Mouse (Mus musculus): Measurements from ENCODE around the gene Osbpl10. TPM values are rescaled to one million over a fixed set of nuclear protein-coding genes. Genes with fewer than 3 reads are reported as not detected.

Gene Osbpl10
- polyA plus RNA-seq, 1 experiment from 2014 or later = 1.6 TPM

DNA sequence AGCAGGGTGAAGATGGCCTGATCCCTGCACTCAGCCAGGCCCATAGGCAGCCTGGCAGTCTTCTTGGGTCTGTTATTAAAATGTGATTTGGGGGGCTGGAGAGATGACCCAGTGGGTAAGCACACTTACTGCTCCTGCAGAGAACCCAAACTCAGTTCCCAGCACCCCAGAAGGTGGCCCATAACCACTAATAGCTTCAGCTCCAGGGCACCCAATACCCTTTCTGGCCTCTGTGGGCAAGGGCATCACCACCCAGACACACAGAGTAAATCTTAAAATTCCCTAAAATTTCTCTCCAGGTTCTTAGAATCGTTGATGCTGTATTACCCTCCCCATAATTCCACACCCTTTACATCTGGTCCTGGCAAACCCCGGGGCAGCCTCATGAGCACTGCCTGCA is 256.2 kb downstream of the Osbpl10 start:
- WGBS = 98% methylated on average over 2 of the region's 2 CpGs
- no peaks in the 10 kb centered on the region for H3K9me3 ChIP-seq
- H3K27me3 ChIP-seq = no peaks in the 10 kb centered on the region
- H3K27ac ChIP-seq (replicated peaks) = no peak overlapping the region
- no peak for ATAC-seq (ENCODE audit: low FRiP score, low read depth)
- no peak overlapping the region for H3K4me3 ChIP-seq
- H3K4me1 ChIP-seq = peaks cover 3% of the 10 kb centered on the region; the same call in 1 of the 2 replicates
- peaks cover 6% of the 10 kb centered on the region; the same call in 1 of the 2 replicates for H3K36me3 ChIP-seq
- no peak overlapping the region for H3K9ac ChIP-seq (replicated peaks)
- H3K4me2 ChIP-seq (replicated peaks) = no peak overlapping the region

DNA sequence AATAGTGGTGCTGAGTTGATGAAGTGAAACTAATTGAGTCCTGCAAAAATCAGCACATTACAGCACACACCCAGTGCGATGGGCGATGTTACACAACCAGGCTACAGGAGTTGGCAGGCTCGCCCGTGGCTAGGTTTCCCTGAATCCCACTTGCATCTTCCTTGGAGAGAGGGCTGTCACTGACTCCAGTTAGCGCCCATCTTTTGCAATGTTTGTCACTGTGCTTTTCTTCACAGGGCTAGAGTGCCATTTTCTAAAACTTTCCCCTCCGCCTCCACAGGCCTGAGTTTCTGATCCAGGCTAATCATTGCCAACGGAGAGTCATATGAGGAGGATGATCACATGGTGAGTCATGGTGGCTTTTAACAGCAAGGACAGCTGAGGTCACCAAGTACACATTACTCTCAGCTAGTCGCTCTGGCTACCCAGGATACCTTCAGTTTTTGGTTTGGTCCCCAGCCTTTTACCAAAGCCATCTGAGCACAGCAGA is 258.0 kb downstream of the Osbpl10 start:
- no peaks in the 10 kb centered on the region for H3K9me3 ChIP-seq
- H3K9ac ChIP-seq (replicated peaks) = no peak overlapping the region
- no peak for ATAC-seq (ENCODE audit: low FRiP score, low read depth)
- H3K27me3 ChIP-seq = no peaks in the 10 kb centered on the region
- no peak overlapping the region for H3K4me2 ChIP-seq (replicated peaks)
- H3K36me3 ChIP-seq = peaks cover 24% of the 10 kb centered on the region
- H3K4me3 ChIP-seq = no peak overlapping the region
- H3K4me1 ChIP-seq = no peaks in the 10 kb centered on the region
- no peak overlapping the region for H3K27ac ChIP-seq (replicated peaks)
- WGBS = 90% methylated on average over 8 of the region's 8 CpGs

DNA sequence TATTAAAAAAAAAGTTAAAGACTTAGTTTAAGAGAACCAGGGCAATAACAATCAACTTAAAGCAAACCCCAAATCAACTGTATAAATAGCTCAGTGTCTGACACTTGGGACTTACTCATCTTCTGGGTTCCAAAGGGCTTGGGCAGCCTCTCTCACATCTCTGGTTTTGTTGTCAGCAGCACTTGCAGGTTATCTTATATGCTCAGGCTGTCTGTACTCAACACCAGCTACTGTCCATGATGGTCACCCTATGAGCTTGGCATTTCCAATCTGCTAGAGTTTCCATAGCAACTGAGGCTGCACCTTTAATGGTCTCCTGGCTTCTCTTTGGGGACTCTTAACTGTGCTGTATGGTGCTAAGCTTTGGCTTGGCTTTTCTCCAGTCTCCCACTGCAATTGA is 259.6 kb downstream of the Osbpl10 start:
- H3K4me2 ChIP-seq (replicated peaks) = no peak overlapping the region
- no peak overlapping the region for H3K4me3 ChIP-seq
- peaks cover 38% of the 10 kb centered on the region for H3K36me3 ChIP-seq
- H3K27ac ChIP-seq (replicated peaks) = no peak overlapping the region
- no peak overlapping the region for H3K9ac ChIP-seq (replicated peaks)
- H3K4me1 ChIP-seq = no peaks in the 10 kb centered on the region
- H3K27me3 ChIP-seq = no peaks in the 10 kb centered on the region
- H3K9me3 ChIP-seq = no peaks in the 10 kb centered on the region
- ATAC-seq (ENCODE audit: low FRiP score, low read depth) = no peak

GRCm38 (mm10) chr9:115239861-115240260 is 261.5 kb downstream of the Osbpl10 start:
- Histone ChIP-seq H3K4me3 (no peak overlapping the region), H3K9ac (replicated peaks) (no peak overlapping the region), H3K4me1 (no peaks in the 10 kb centered on the region), H3K36me3 (peaks cover 57% of the 10 kb centered on the region), H3K27me3 (no peaks in the 10 kb centered on the region), H3K27ac (replicated peaks) (no peak overlapping the region), H3K9me3 (no peaks in the 10 kb centered on the region), H3K4me2 (replicated peaks) (no peak overlapping the region)
- ATAC-seq (ENCODE audit: low FRiP score, low read depth) = no peak
- 96% methylated on average over 5 of the region's 5 CpGs for WGBS

DNA sequence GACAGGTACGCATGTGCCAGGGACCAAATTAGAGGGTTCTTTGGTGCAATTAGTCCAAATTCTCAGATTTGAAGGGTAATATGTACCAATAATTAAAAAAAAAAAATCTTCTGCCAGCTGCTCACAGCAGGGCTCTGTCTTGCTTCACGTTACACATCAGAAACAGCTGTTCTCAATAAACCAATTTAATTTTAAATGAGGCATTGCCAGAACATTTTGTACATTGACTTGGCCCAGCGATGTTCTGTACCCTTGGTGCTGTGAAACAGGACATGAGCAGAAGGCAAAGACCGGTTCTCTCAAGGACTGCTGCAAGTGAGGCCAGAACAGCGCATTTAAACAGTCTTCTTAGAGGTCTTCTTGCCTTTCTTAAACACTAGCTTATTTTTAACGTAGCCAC is 265.3 kb downstream of the Osbpl10 start:
- H3K4me1 ChIP-seq = no peaks in the 10 kb centered on the region
- peaks cover 94% of the 10 kb centered on the region for H3K36me3 ChIP-seq
- H3K4me3 ChIP-seq = no peak overlapping the region
- H3K27me3 ChIP-seq = no peaks in the 10 kb centered on the region
- ATAC-seq (ENCODE audit: low FRiP score, low read depth) = no peak
- no peaks in the 10 kb centered on the region for H3K9me3 ChIP-seq
- WGBS = 89% methylated on average over 6 of the region's 6 CpGs
- H3K27ac ChIP-seq (replicated peaks) = no peak overlapping the region
- no peak overlapping the region for H3K4me2 ChIP-seq (replicated peaks)
- H3K9ac ChIP-seq (replicated peaks) = no peak overlapping the region

DNA sequence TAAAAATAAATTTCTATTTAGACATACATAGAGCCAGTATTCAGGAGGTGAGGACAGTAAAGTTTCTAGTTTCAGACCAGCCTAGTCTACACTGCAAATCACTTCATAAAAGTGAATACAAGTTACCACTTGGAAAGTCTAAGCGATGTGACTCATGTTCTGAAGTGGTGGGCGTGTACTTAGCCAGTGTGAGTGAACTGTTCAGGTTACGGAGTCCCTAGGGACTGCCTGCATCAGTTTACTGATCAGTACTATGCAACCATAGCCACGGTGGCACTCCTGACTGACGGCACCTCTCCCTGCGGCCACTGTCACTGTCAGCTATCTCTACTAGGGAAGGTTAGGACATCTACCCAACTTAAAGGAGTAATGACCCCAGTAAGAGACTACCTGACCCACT is 266.7 kb downstream of the Osbpl10 start:
- H3K9me3 ChIP-seq = no peaks in the 10 kb centered on the region
- no peaks in the 10 kb centered on the region for H3K4me1 ChIP-seq
- 86% methylated on average over 6 of the region's 6 CpGs for WGBS
- ATAC-seq (ENCODE audit: low FRiP score, low read depth) = no peak
- no peak overlapping the region for H3K9ac ChIP-seq (replicated peaks)
- H3K36me3 ChIP-seq = peaks cover 94% of the 10 kb centered on the region
- no peaks in the 10 kb centered on the region for H3K27me3 ChIP-seq
- no peak overlapping the region for H3K4me2 ChIP-seq (replicated peaks)
- no peak overlapping the region for H3K27ac ChIP-seq (replicated peaks)
- no peak overlapping the region for H3K4me3 ChIP-seq

GRCm38 (mm10) chr9:115249145-115249544 is 270.8 kb downstream of the Osbpl10 start:
- WGBS = 81% methylated on average over 5 of the region's 5 CpGs
- Histone ChIP-seq H3K27ac (replicated peaks) (no peak overlapping the region), H3K4me3 (no peak overlapping the region), H3K4me1 (no peaks in the 10 kb centered on the region), H3K36me3 (peaks cover 83% of the 10 kb centered on the region), H3K9me3 (no peaks in the 10 kb centered on the region), H3K27me3 (no peaks in the 10 kb centered on the region), H3K9ac (replicated peaks) (no peak overlapping the region), H3K4me2 (replicated peaks) (no peak overlapping the region)
- no peak for ATAC-seq (ENCODE audit: low FRiP score, low read depth)

- Histone ChIP-seq H3K36me3 (peaks cover 48% of the 10 kb centered on the region), H3K4me1 (no peaks in the 10 kb centered on the region), H3K27ac (replicated peaks) (no peak overlapping the region), H3K9me3 (no peaks in the 10 kb centered on the region), H3K4me3 (no peak overlapping the region), H3K9ac (replicated peaks) (no peak overlapping the region), H3K4me2 (replicated peaks) (no peak overlapping the region), H3K27me3 (no peaks in the 10 kb centered on the region)
- ATAC-seq (ENCODE audit: low FRiP score, low read depth) = no peak
- WGBS = 92% methylated on average over 6 of the region's 6 CpGs
Observed at GRCm38 (mm10) chr9:115257733-115258286, 279.4 kb downstream of the Osbpl10 start.

DNA sequence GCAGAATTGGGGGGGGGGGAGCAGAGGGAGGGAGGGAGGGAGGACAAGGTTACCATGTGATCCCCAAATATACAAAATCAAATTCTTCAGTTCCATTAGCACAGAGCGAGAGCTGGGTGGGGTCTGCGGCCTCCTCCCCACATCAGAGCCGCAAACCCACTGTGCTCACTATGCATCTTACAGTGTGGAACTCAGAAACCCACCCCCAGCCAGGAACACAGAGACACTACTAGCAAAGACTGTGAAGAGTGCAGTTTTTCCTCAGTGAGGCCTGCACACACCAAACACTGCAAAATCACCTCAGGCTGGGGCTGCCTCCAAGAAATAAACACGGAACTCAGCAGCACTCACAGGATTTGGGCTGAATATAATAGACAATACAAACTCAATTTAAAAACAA is 281.5 kb downstream of the Osbpl10 start:
- Histone ChIP-seq H3K9me3 (no peaks in the 10 kb centered on the region), H3K27ac (replicated peaks) (no peak overlapping the region), H3K27me3 (no peaks in the 10 kb centered on the region), H3K4me2 (replicated peaks) (no peak overlapping the region), H3K4me3 (no peak overlapping the region), H3K36me3 (peaks cover 37% of the 10 kb centered on the region), H3K9ac (replicated peaks) (no peak overlapping the region), H3K4me1 (no peaks in the 10 kb centered on the region)
- WGBS = 95% methylated on average over 4 of the region's 4 CpGs
- ATAC-seq (ENCODE audit: low FRiP score, low read depth) = no peak

GRCm38 (mm10) chr9:115260464-115260863 is 282.1 kb downstream of the Osbpl10 start:
- no peak overlapping the region for H3K27ac ChIP-seq (replicated peaks)
- peaks cover 34% of the 10 kb centered on the region for H3K36me3 ChIP-seq
- H3K27me3 ChIP-seq = no peaks in the 10 kb centered on the region
- WGBS = 91% methylated on average over 7 of the region's 7 CpGs
- no peak overlapping the region for H3K4me2 ChIP-seq (replicated peaks)
- no peak overlapping the region for H3K9ac ChIP-seq (replicated peaks)
- no peak overlapping the region for H3K4me3 ChIP-seq
- H3K9me3 ChIP-seq = no peaks in the 10 kb centered on the region
- no peaks in the 10 kb centered on the region for H3K4me1 ChIP-seq
- no peak for ATAC-seq (ENCODE audit: low FRiP score, low read depth)

- no peak overlapping the region for H3K4me2 ChIP-seq (replicated peaks)
- H3K9me3 ChIP-seq = no peaks in the 10 kb centered on the region
- no peaks in the 10 kb centered on the region for H3K27me3 ChIP-seq
- H3K27ac ChIP-seq (replicated peaks) = no peak overlapping the region
- H3K4me3 ChIP-seq = no peak overlapping the region
- H3K4me1 ChIP-seq = no peaks in the 10 kb centered on the region
- no peak overlapping the region for H3K9ac ChIP-seq (replicated peaks)
- WGBS = 90% methylated on average over 8 of the region's 8 CpGs
- no peak for ATAC-seq (ENCODE audit: low FRiP score, low read depth)
- H3K36me3 ChIP-seq = peaks cover 34% of the 10 kb centered on the region
Observed at GRCm38 (mm10) chr9:115261456-115261855, 283.1 kb downstream of the Osbpl10 start.

DNA sequence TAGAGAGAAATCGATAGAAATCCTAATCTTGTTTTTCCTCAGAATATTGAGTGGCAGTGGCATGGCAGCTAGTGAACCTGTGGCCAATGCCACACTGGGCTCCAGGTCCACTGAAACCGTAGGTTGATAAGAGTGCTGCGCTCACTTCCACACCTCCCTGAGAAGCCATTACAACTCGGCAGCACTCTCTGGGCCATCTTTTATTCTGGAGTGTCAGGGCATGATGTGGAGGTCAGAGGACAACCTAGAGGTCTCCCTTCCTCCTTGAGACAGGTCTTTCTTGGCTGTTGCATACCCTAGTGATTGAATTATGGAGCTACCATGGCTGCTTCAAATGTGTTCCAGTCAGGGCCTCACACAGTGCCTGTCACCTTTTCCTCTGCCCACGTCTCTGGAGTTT is 283.5 kb downstream of the Osbpl10 start:
- Histone ChIP-seq H3K4me1 (no peaks in the 10 kb centered on the region), H3K27me3 (no peaks in the 10 kb centered on the region), H3K4me3 (no peak overlapping the region), H3K9ac (replicated peaks) (no peak overlapping the region), H3K4me2 (replicated peaks) (no peak overlapping the region), H3K36me3 (peaks cover 30% of the 10 kb centered on the region), H3K27ac (replicated peaks) (no peak overlapping the region), H3K9me3 (no peaks in the 10 kb centered on the region)
- 85% methylated on average over 5 of the region's 5 CpGs for WGBS
- ATAC-seq (ENCODE audit: low FRiP score, low read depth) = no peak

DNA sequence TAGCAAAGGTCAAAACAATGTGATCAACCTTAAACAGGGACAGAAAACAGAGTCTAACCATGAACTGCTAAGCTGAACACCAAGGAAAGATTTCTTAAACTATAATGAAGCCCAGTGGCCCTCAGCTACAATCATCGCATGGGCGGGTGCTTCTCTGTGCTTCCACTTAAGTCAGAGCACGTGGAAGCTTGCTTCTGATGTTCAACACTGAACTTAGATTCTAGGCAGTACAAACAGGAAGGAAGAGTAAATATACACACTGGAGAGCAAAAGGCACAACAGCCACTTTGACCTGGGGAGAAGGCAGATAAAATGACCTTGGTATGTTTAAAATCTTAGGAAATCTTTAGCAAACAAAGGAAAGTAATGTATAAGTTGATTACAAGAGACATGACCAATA is 293.2 kb downstream of the Osbpl10 start:
- H3K36me3 ChIP-seq = peaks cover 26% of the 10 kb centered on the region
- no peak overlapping the region for H3K9ac ChIP-seq (replicated peaks)
- no peaks in the 10 kb centered on the region for H3K9me3 ChIP-seq
- H3K4me3 ChIP-seq = no peak overlapping the region
- no peak overlapping the region for H3K27ac ChIP-seq (replicated peaks)
- no peaks in the 10 kb centered on the region for H3K27me3 ChIP-seq
- H3K4me1 ChIP-seq = no peaks in the 10 kb centered on the region
- no peak overlapping the region for H3K4me2 ChIP-seq (replicated peaks)
- no peak for ATAC-seq (ENCODE audit: low FRiP score, low read depth)
- 87% methylated on average over 3 of the region's 3 CpGs for WGBS
